ENCODE assay signal across 25 mouse cellular contexts in the genomic region with DNA sequence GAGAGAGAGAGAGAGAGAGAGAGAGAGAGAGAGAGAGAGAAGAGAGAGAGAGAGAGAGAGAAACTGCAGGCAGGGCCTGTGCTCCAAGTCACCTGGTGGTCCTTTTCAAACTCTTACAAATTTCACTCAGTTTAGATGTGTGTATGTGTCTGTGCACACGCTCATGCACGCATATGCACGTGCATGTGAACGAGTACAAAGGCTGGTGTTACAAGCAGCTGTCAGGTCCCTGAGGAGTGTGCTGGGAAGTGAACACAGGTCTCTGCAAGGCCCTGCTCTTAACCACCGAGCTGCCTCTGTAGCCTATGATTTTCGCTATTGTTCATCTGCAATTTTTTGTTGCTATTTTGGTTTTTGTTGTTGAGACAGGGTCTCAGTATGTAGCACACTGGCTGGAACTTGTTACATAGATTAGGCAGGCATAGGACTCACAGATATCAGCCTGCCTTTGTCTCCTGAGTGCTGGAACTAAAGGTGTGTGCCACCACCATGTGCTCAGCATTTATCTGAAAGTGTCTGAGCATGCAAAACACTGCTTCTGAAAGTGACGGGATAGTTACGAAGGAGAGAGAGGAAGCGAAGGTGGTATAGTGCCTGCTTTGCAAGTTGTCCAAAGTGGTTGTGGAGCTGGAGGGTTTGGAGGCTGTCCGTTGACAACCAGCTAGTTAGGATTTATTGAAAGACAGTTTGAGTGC.
"Had no signal": no experiment of that assay in that cellular context is flagged by ENCODE, and none has a peak within 500 bp of the region (broad histone marks: within the 10 kb centered on the region; RNA-seq: fewer than 3 reads in every experiment).

No protein-coding gene starts in this region.

- H3K4me3 ChIP-seq: limb, embryonic 10.5 days; limb, embryonic 13.5 days; liver, embryonic 12.5 days; liver, embryonic 15.5 days; lung, embryonic 15.5 days; megakaryocyte, embryonic 14.5 days; midbrain, embryonic 10.5 days; midbrain, embryonic 13.5 days had no signal

- H3K4me1 ChIP-seq: liver, embryonic 15.5 days had no signal

- ATAC-seq: liver, embryonic 12.5 days; midbrain, embryonic 13.5 days; midbrain, embryonic 16.5 days had no signal

- DNase-seq: kidney, adult 18-20 months; kidney, adult 9 months; kidney, postnatal 14 days; kidney, postnatal 4 days; layer of hippocampus, postnatal 36 days; liver; lung, adult 18-20 months; lung, postnatal 10 days; lung, postnatal 36 days; right cerebral cortex, adult 18-20 months; right cerebral cortex, postnatal 14 days; right cerebral cortex, postnatal 4 days; thymus, adult 2 months; thymus, postnatal 14 days; thymus, postnatal 4 days had no signal

- H3K9me3 ChIP-seq: limb, embryonic 10.5 days; limb, embryonic 13.5 days; liver, embryonic 12.5 days; liver, embryonic 15.5 days; lung, embryonic 15.5 days; megakaryocyte, embryonic 14.5 days; midbrain, embryonic 10.5 days; midbrain, embryonic 13.5 days had no signal

- H3K27me3 ChIP-seq: limb, embryonic 13.5 days; liver, embryonic 12.5 days; liver, embryonic 15.5 days; lung, embryonic 15.5 days had no signal

- H3K4me2 ChIP-seq: limb, embryonic 13.5 days; liver, embryonic 12.5 days; liver, embryonic 15.5 days; lung, embryonic 15.5 days; midbrain, embryonic 13.5 days had no signal

- H3K36me3 ChIP-seq: limb, embryonic 10.5 days; limb, embryonic 13.5 days; liver, embryonic 12.5 days; liver, embryonic 15.5 days; lung, embryonic 15.5 days; midbrain, embryonic 10.5 days; midbrain, embryonic 13.5 days had no signal

- H3K9ac ChIP-seq: limb, embryonic 13.5 days; liver, embryonic 12.5 days; liver, embryonic 15.5 days; lung, embryonic 15.5 days; midbrain, embryonic 13.5 days had no signal

- H3K27ac ChIP-seq: limb, embryonic 10.5 days; limb, embryonic 13.5 days; liver, embryonic 12.5 days; liver, embryonic 15.5 days; lung, embryonic 15.5 days; midbrain, embryonic 10.5 days; stomach, postnatal 0 days had no signal
